Mouse (Mus musculus): Measurements from ENCODE around the gene Trim8.

DNA sequence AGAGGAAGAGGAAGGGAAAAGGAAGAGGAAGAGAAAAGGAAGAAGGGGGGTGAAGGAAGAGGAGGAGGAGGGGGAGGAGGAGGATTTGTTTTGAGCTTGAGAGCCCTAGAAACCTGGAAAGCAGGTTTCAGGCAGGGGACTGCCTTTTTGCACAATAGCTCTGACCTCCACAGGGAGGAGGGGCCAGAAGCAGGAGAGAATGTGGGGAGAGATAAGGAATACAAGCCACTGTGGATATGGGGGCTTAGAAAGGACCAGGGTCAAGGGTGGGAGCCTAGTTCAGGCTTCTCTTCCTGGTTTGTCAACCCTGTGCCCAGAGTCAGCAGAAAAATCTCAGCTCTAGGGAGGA lies 21.6 kb downstream of the Trim8 start:
- TF ChIP-seq POLR2A (IDR thresholded peaks at IDR 0.05; ENCODE audit: extremely low read depth, insufficient read depth, low read length), result no peak
- TF ChIP-seq CTCF (IDR thresholded peaks at IDR 0.05; ENCODE audit: low read depth, low read length), result no peak
